Mouse (Mus musculus) midbrain, postnatal 0 days (tissue): ENCODE measurements at regions not wholly inside any gene's neighbourhood (a gene's known extent, or its start where the extent isn't known, plus 50 kb on each side); places are given as distances from the start of the nearest gene placed in this dataset.
A peak's percentile ranks its signal among the peaks of the same experiment; 100 is the strongest.

Experiments used
- ATAC-seq: fragments of 200-750 bp; cut with Nextera tagmentation; 2 replicates; pipeline ENCODE4 v1.8.0; 2017; ENCODE audit warnings: moderate number of reproducible peaks, mild to moderate bottlenecking, moderate TSS enrichment, moderate library complexity; ENCODE audit not compliant: low FRiP score
- DNase-seq: peaks from one replicate; pipeline ENCODE4 v3.0.0-alpha.2; 2015; ENCODE audit warnings: low spot score
- H3K27ac ChIP-seq: fragments of 300-500 bp; sonication (generic); 2 replicates; pipeline ENCODE4 v1.5.1; 2014; ENCODE audit warnings: low read depth, mild to moderate bottlenecking, low read length, mixed read lengths
- H3K27me3 ChIP-seq: fragments of 300-500 bp; sonication (generic); 2 replicates; pipeline ENCODE4 v1.6.1; 2014; ENCODE audit warnings: low read length, control low read depth, mixed read lengths; ENCODE audit not compliant: insufficient read depth
- H3K36me3 ChIP-seq: fragments of 300-500 bp; sonication (generic); 2 replicates; pipeline ENCODE4 v1.6.1; 2014; ENCODE audit warnings: low read length, control low read depth, mixed read lengths; ENCODE audit not compliant: insufficient read depth
- H3K4me1 ChIP-seq: fragments of 300-500 bp; sonication (generic); 2 replicates; pipeline ENCODE4 v1.6.1; 2014; ENCODE audit warnings: mild to moderate bottlenecking, control low read depth, antibody characterized with exemption, low read length, mixed read lengths; ENCODE audit not compliant: insufficient read depth
- H3K4me2 ChIP-seq: fragments of 300-500 bp; sonication (generic); 2 replicates; pipeline ENCODE4 v1.6.1; 2014; ENCODE audit warnings: low read depth, mild to moderate bottlenecking, low read length, mixed read lengths; ENCODE audit not compliant: poor library complexity, severe bottlenecking
- H3K4me3 ChIP-seq: fragments of 300-500 bp; sonication (generic); 2 replicates; pipeline ENCODE4 v1.5.1; 2014; ENCODE audit warnings: low read depth, mild to moderate bottlenecking, low read length, moderate library complexity
- H3K9ac ChIP-seq: fragments of 300-500 bp; sonication (generic); replicated peaks from 2 replicates; pipeline ENCODE4 v1.6.1; 2014; ENCODE audit warnings: mild to moderate bottlenecking, low read length, moderate library complexity, mixed read lengths; ENCODE audit not compliant: poor library complexity, severe bottlenecking
- H3K9me3 ChIP-seq: fragments of 300-500 bp; sonication (generic); 2 replicates; pipeline ENCODE4 v1.6.1; 2016; ENCODE audit warnings: low read length, control low read depth
- CTCF ChIP-seq: IDR thresholded peaks from 2 replicates; pipeline ENCODE4 v1.5.1; 2016; ENCODE audit warnings: antibody characterized with exemption, mild to moderate bottlenecking
- WGBS: fragments of 180-500 bp; shearing (Covaris S2); extraction: QIAGEN DNeasy Blood & Tissue Kit; methylation state at CpG from one replicate; pipeline ENCODE4 v1.1.7; 2014; 5-methylcytosine and 5-hydroxymethylcytosine counted together

- Histone ChIP-seq H3K4me1 (no peaks in the 10 kb centered on the region), H3K9me3 (no peaks in the 10 kb centered on the region), H3K27me3 (no peaks in the 10 kb centered on the region), H3K36me3 (no peaks in the 10 kb centered on the region), H3K9ac (no peak overlapping the region), H3K4me2 (no peak overlapping the region), H3K4me3 (no peak overlapping the region), H3K27ac (no peak overlapping the region)
- TF ChIP-seq CTCF, result no peak
- no peak for ATAC-seq
- no peak for DNase-seq
- WGBS, result 55% methylated on average over 4 of the region's 4 CpGs
Observed at GRCm38 (mm10) chr14:76698718-76699402, 142.2 kb upstream of the Serp2 start.

GRCm38 (mm10) chr14:76696729-76697128 is 140.0 kb upstream of the Serp2 start:
- Histone ChIP-seq H3K4me3 (no peak overlapping the region), H3K4me2 (no peak overlapping the region), H3K27ac (peak overlapping the region; percentile 38; the same call in 1 of the 2 replicates), H3K9ac (no peak overlapping the region), H3K4me1 (no peaks in the 10 kb centered on the region), H3K27me3 (no peaks in the 10 kb centered on the region), H3K9me3 (no peaks in the 10 kb centered on the region), H3K36me3 (no peaks in the 10 kb centered on the region)
- DNase-seq, result peak; percentile 71
- 28% methylated on average over 4 of the region's 4 CpGs for WGBS
- TF ChIP-seq CTCF, result no peak
- ATAC-seq, result peak; percentile 80

GRCm38 (mm10) chr14:76695691-76696355 is 139.1 kb upstream of the Serp2 start:
- H3K27ac ChIP-seq, result peak overlapping the region; percentile 38; the same call in 1 of the 2 replicates
- H3K4me3 ChIP-seq, result no peak overlapping the region
- DNase-seq (no peak), ATAC-seq (no peak)
- H3K27me3 ChIP-seq, result no peaks in the 10 kb centered on the region
- 76% methylated on average over 13 of the region's 18 CpGs for WGBS
- no peak overlapping the region for H3K4me2 ChIP-seq
- H3K9me3 ChIP-seq, result no peaks in the 10 kb centered on the region
- no peaks in the 10 kb centered on the region for H3K4me1 ChIP-seq
- no peaks in the 10 kb centered on the region for H3K36me3 ChIP-seq
- TF ChIP-seq CTCF, result no peak
- H3K9ac ChIP-seq, result no peak overlapping the region

- no peak overlapping the region for H3K9ac ChIP-seq
- H3K4me2 ChIP-seq, result no peak overlapping the region
- ATAC-seq (no peak), DNase-seq (no peak)
- H3K4me1 ChIP-seq, result no peaks in the 10 kb centered on the region
- H3K4me3 ChIP-seq, result no peak overlapping the region
- no peaks in the 10 kb centered on the region for H3K36me3 ChIP-seq
- no peak overlapping the region for H3K27ac ChIP-seq
- WGBS, result 87% methylated on average over 8 of the region's 8 CpGs
- no peaks in the 10 kb centered on the region for H3K27me3 ChIP-seq
- no peak for TF ChIP-seq CTCF
- H3K9me3 ChIP-seq, result no peaks in the 10 kb centered on the region
Observed at GRCm38 (mm10) chr14:76694894-76695293, 138.2 kb upstream of the Serp2 start.

GRCm38 (mm10) chr14:76693351-76694317 is 136.9 kb upstream of the Serp2 start:
- TF ChIP-seq CTCF, result no peak
- H3K9ac ChIP-seq, result no peak overlapping the region
- no peak for ATAC-seq
- H3K4me1 ChIP-seq, result no peaks in the 10 kb centered on the region
- no peaks in the 10 kb centered on the region for H3K27me3 ChIP-seq
- no peaks in the 10 kb centered on the region for H3K9me3 ChIP-seq
- DNase-seq, result no peak
- H3K4me2 ChIP-seq, result no peak overlapping the region
- H3K27ac ChIP-seq, result no peak overlapping the region
- no peaks in the 10 kb centered on the region for H3K36me3 ChIP-seq
- H3K4me3 ChIP-seq, result no peak overlapping the region
- WGBS, result 67% methylated on average over 15 of the region's 15 CpGs
